Mouse (Mus musculus) lung, embryonic 16.5 days (tissue): ENCODE results near the gene Psmd12. TPM values are rescaled to one million over a fixed set of nuclear protein-coding genes. Genes with fewer than 3 reads are reported as not detected.

Source experiments
- ATAC-seq: fragments of 200-750 bp; cut with Nextera tagmentation; 2 replicates; pipeline ENCODE4 v1.8.0; 2017; ENCODE audit warnings: low read depth, mild to moderate bottlenecking, moderate library complexity
- H3K27ac ChIP-seq: fragments of 300-500 bp; sonication (generic); 2 replicates; pipeline ENCODE4 v1.5.1; 2014; ENCODE audit warnings: mild to moderate bottlenecking, control low read depth, low read length
- H3K27me3 ChIP-seq: fragments of 300-500 bp; sonication (generic); 2 replicates; pipeline ENCODE4 v1.6.1; 2014; ENCODE audit warnings: low read depth, low read length, mixed read lengths; ENCODE audit not compliant: control insufficient read depth, insufficient read depth
- H3K36me3 ChIP-seq: fragments of 300-500 bp; sonication (generic); 2 replicates; pipeline ENCODE4 v1.6.1; 2014; ENCODE audit warnings: low read length; ENCODE audit not compliant: control insufficient read depth, insufficient read depth
- H3K4me1 ChIP-seq: fragments of 300-500 bp; sonication (generic); replicated peaks from 2 replicates; pipeline ENCODE4 v1.6.1; 2014; ENCODE audit warnings: low read length, mixed read lengths; ENCODE audit not compliant: control insufficient read depth, insufficient read depth
- H3K4me2 ChIP-seq: fragments of 300-500 bp; sonication (generic); 2 replicates; pipeline ENCODE4 v1.6.1; 2014; ENCODE audit warnings: low read depth, low read length, control low read depth
- H3K4me3 ChIP-seq: fragments of 300-500 bp; sonication (generic); 2 replicates; pipeline ENCODE4 v1.5.1; 2014; ENCODE audit warnings: mild to moderate bottlenecking, low read length, control low read depth
- H3K9ac ChIP-seq: fragments of 300-500 bp; sonication (generic); 2 replicates; pipeline ENCODE4 v1.6.1; 2014; ENCODE audit warnings: low read length, control low read depth
- H3K9me3 ChIP-seq: fragments of 300-500 bp; sonication (generic); 2 replicates; pipeline ENCODE4 v1.6.1; 2016; ENCODE audit warnings: low read length; ENCODE audit not compliant: control insufficient read depth
- WGBS: fragments of 180-500 bp; shearing (Covaris S2); extraction: QIAGEN DNeasy Blood & Tissue Kit; methylation state at CpG from one replicate; pipeline ENCODE4 v1.1.7; 2014; 5-methylcytosine and 5-hydroxymethylcytosine counted together
- polyA plus RNA-seq: library from polyadenylated mRNA; unstranded; fragments of >200 nt; fragmentation: Nextera tagmentation; extraction: Ambion mirVana; gene quantifications from 2 replicates; pipeline ENCODE4 v1.2.1, GENCODE M21; 2015

The Psmd12 gene
- polyA plus RNA-seq, 1 experiment from 2014 or later, result 157 TPM

DNA sequence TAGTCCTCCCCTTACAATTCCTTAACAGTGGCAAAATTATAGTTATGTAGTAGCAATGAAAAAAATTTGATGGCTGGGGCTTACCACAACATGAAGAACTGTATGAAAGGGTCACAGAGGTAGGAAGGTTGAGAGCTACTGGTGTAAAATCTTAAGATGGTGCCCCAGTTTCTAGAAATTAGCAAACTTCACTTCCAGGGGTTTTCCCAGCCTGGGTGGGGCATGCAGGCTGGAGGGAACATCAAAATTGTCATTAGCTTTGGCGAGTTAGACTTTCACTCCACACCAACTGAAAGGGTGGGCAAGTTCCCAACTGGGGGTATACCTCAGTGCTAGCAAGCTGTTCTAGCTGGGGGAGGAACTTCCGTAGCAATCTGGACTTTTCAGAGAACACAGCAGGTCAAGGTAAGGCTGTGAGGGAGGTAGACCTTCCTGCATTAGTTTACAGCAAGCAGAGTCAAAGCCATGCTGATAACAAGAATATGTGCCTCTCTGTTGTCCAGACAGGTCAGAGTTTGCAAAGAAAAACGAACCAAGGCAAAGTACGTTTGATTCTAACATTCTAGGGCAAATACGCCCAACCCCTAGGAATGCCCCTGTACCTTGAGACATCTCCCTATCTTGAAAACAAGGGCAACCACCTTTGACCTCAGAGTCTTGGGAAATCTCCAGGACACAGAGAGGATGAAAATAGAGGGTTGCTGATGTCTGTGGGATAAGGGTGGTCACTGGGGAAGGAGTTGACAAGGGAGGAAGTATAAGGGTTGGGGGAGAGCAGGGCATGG is 39.6 kb downstream of the Psmd12 start:
- Histone ChIP-seq H3K36me3 (no peaks in the 10 kb centered on the region), H3K9me3 (no peaks in the 10 kb centered on the region), H3K9ac (no peak overlapping the region), H3K27me3 (no peaks in the 10 kb centered on the region), H3K4me1 (no peaks in the 10 kb centered on the region), H3K4me2 (no peak overlapping the region), H3K4me3 (no peak overlapping the region), H3K27ac (no peak overlapping the region)
- no peak for ATAC-seq
- 56% methylated on average over 5 of the region's 5 CpGs for WGBS

DNA sequence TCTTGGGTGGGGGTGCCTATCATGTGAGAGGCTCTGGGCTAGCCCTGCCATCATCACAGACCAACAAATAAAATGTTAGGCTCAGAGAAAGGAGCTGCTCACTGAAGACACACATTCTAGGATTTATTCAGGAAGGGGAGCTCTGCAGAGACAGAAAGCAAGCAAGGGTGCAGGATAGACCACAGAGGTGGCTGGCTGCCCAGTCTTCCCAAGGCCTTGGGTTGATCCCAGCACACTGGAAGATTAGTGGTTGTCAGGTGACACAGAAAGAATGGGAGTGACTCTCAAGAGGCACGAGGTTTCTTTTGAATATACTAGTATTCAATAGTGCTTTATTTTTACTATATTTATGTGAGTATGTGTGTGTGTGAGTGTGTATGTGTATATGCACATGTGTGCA is 41.9 kb downstream of the Psmd12 start:
- Histone ChIP-seq H3K27me3 (no peaks in the 10 kb centered on the region), H3K4me2 (no peak overlapping the region), H3K4me1 (no peaks in the 10 kb centered on the region), H3K9me3 (no peaks in the 10 kb centered on the region), H3K9ac (no peak overlapping the region), H3K4me3 (no peak overlapping the region), H3K36me3 (no peaks in the 10 kb centered on the region), H3K27ac (no peak overlapping the region)
- ATAC-seq, result no peak
- WGBS, result 62% methylated on average over 1 of the region's 1 CpGs

- Histone ChIP-seq H3K9me3 (no peaks in the 10 kb centered on the region), H3K4me3 (no peak overlapping the region), H3K36me3 (no peaks in the 10 kb centered on the region), H3K27me3 (no peaks in the 10 kb centered on the region), H3K27ac (no peak overlapping the region), H3K4me2 (no peak overlapping the region), H3K4me1 (no peaks in the 10 kb centered on the region), H3K9ac (no peak overlapping the region)
- WGBS, result 65% methylated on average over 1 of the region's 1 CpGs
- no peak for ATAC-seq
Observed at GRCm38 (mm10) chr11:107524966-107525365, 45.7 kb downstream of the Psmd12 start.

GRCm38 (mm10) chr11:107527632-107528031 is 48.3 kb downstream of the Psmd12 start:
- Histone ChIP-seq H3K9ac (no peak overlapping the region), H3K27ac (no peak overlapping the region; the same call in 1 of the 2 replicates), H3K4me2 (no peak overlapping the region), H3K36me3 (no peaks in the 10 kb centered on the region), H3K4me1 (no peaks in the 10 kb centered on the region), H3K4me3 (no peak overlapping the region), H3K27me3 (no peaks in the 10 kb centered on the region), H3K9me3 (no peaks in the 10 kb centered on the region)
- 0 out of 2 replicates have a peak, but pooled peaks have one; percentile 31 for ATAC-seq
- WGBS, result 51% methylated on average over 3 of the region's 3 CpGs

DNA sequence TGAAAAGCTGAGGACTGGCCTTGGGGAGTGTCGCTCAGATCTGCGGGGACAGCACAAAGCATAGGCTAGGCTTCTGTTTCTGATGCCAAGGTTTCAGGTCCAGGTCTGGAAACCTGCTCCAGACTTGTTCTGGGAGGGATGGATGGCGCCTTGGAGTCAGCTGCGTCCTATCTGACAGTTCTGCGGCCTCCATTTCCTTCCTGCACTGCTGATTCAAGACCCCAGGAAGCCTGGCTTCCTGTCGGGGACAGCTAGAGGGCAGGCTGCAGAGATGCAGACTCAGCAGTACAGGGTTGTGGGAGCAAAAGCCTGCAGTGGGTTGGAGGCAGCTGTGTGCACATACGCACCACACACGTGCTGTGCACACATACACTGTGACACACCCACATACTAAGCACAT is 50.0 kb downstream of the Psmd12 start:
- peak; percentile 71 for ATAC-seq
- H3K4me3 ChIP-seq, result no peak overlapping the region
- 37% methylated on average over 8 of the region's 8 CpGs for WGBS

GRCm38 (mm10) chr11:107531445-107531844 is 52.2 kb downstream of the Psmd12 start:
- no peak for ATAC-seq

More for the DNA sequence above, 50.0 kb downstream of the Psmd12 start:
- no peak overlapping the region for H3K9ac ChIP-seq
- no peak overlapping the region for H3K27ac ChIP-seq
- H3K9me3 ChIP-seq, result no peaks in the 10 kb centered on the region
- H3K4me1 ChIP-seq, result no peaks in the 10 kb centered on the region
- no peaks in the 10 kb centered on the region for H3K36me3 ChIP-seq
- no peak overlapping the region for H3K4me2 ChIP-seq
- H3K27me3 ChIP-seq, result no peaks in the 10 kb centered on the region

GRCm38 (mm10) chr11:107532271-107532670 is 53.0 kb downstream of the Psmd12 start:
- 54% methylated on average over 2 of the region's 5 CpGs for WGBS
- H3K4me3 ChIP-seq, result no peak overlapping the region
- H3K4me2 ChIP-seq, result no peak overlapping the region
- H3K9me3 ChIP-seq, result no peaks in the 10 kb centered on the region
- H3K4me1 ChIP-seq, result no peaks in the 10 kb centered on the region
- no peak overlapping the region for H3K9ac ChIP-seq
- no peaks in the 10 kb centered on the region for H3K27me3 ChIP-seq
- ATAC-seq, result no peak
- no peak overlapping the region for H3K27ac ChIP-seq
- no peaks in the 10 kb centered on the region for H3K36me3 ChIP-seq

More at GRCm38 (mm10) chr11:107531445-107531844, 52.2 kb downstream of the Psmd12 start:
- WGBS, result 73% methylated on average over 4 of the region's 4 CpGs
- Histone ChIP-seq H3K4me1 (no peaks in the 10 kb centered on the region), H3K27ac (no peak overlapping the region), H3K4me2 (no peak overlapping the region), H3K27me3 (no peaks in the 10 kb centered on the region), H3K9ac (no peak overlapping the region), H3K36me3 (no peaks in the 10 kb centered on the region), H3K9me3 (no peaks in the 10 kb centered on the region), H3K4me3 (no peak overlapping the region)

GRCm38 (mm10) chr11:107538994-107539393 is 59.7 kb downstream of the Psmd12 start:
- Histone ChIP-seq H3K36me3 (no peaks in the 10 kb centered on the region), H3K27ac (no peak overlapping the region), H3K27me3 (no peaks in the 10 kb centered on the region), H3K4me3 (no peak overlapping the region), H3K9ac (no peak overlapping the region), H3K4me1 (no peaks in the 10 kb centered on the region), H3K9me3 (no peaks in the 10 kb centered on the region), H3K4me2 (no peak overlapping the region)
- 81% methylated on average over 4 of the region's 4 CpGs for WGBS
- ATAC-seq, result no peak

GRCm38 (mm10) chr11:107540339-107540738 is 61.1 kb downstream of the Psmd12 start:
- H3K9ac ChIP-seq, result no peak overlapping the region
- H3K4me2 ChIP-seq, result no peak overlapping the region
- H3K4me1 ChIP-seq, result no peaks in the 10 kb centered on the region
- 65% methylated on average over 1 of the region's 1 CpGs for whole genome bisulfite sequencing
- no peak overlapping the region for H3K27ac ChIP-seq
- no peak for ATAC-seq
- no peaks in the 10 kb centered on the region for H3K9me3 ChIP-seq
- H3K4me3 ChIP-seq, result no peak overlapping the region
- no peaks in the 10 kb centered on the region for H3K36me3 ChIP-seq
- no peaks in the 10 kb centered on the region for H3K27me3 ChIP-seq
